Mouse (Mus musculus): ENCODE measurements around the gene Mmp8. TPM values are rescaled to one million over a fixed set of nuclear protein-coding genes. Genes with fewer than 3 reads are reported as not detected.
A peak's percentile ranks its signal among the peaks of the same experiment; 100 is the strongest.

Mmp8 gene
- polyA plus RNA-seq, 1 experiment from 2014 or later = 0.07 TPM

DNA sequence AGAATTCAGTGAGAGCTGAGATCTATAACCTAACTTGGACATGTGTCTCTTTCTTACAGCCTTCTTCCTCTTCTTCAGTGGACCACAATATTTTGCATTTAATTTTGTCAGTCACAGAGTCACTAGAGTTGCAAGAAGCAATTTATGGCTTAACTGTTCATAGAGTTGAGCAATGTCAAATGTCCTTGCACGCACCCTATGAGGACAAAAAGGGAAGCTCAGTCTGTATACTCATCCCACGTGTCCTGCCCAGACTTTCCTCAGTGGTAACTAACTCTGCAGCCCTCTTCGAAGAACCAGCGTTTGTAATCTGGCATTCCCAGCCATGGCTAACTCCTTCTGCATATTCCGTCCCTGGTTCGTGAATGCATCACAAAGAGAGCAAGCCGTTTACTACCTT, 9.1 kb downstream of the Mmp8 start:
- Histone ChIP-seq H3K4me1 (replicated peaks) (no peaks in the 10 kb centered on the region), H3K36me3 (no peaks in the 10 kb centered on the region), H3K9ac (replicated peaks) (no peak overlapping the region), H3K4me2 (replicated peaks) (no peak overlapping the region), H3K4me3 (replicated peaks) (no peak overlapping the region), H3K27ac (no peak overlapping the region), H3K27me3 (no peaks in the 10 kb centered on the region), H3K9me3 (no peaks in the 10 kb centered on the region)
- 68% methylated on average over 7 of the region's 7 CpGs for WGBS
- ATAC-seq = no peak

DNA sequence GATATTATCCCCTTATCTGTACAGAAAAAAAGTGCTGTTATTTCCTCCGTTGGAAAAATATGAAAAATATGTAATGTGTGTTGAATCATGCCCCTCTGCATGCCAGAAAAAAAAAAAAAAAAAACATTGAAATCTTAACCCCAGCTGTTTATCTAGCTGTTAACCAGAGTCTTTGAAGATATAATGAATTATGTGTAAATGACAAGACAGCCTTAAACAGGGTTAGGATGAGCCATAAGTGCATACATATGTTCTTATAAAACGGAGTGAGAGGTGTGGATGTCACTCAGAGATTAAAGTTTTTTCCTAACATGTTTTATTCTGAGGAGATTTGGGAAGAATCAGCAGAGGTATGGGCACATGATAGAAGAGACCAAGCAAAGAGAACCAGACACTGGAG, 9.7 kb downstream of the Mmp8 start:
- no peaks in the 10 kb centered on the region for H3K4me1 ChIP-seq (replicated peaks)
- no peak overlapping the region for H3K4me3 ChIP-seq (replicated peaks)
- no peaks in the 10 kb centered on the region for H3K9me3 ChIP-seq
- no peak overlapping the region for H3K4me2 ChIP-seq (replicated peaks)
- 82% methylated on average over 2 of the region's 2 CpGs for WGBS
- H3K27ac ChIP-seq = no peak overlapping the region
- no peaks in the 10 kb centered on the region for H3K27me3 ChIP-seq
- no peaks in the 10 kb centered on the region for H3K36me3 ChIP-seq
- no peak overlapping the region for H3K9ac ChIP-seq (replicated peaks)
- ATAC-seq = no peak

DNA sequence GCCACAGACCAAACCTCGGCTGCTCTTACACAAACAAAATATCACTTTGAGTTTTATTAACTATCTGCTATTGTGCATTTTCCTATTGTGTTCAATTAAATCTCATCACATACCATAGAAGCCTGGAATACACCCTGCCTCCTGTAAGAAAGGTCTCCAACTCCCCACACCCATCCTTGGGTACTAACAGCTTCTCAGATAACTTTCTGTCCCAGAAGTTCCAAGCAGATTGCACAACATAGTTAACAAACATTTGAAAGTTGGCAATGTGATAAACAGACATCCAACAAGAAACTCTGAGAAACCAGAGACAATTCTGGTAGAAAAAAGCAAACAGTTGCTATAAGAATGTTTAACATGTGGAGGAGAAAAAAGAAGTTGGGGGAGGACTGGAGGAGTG, 12.2 kb downstream of the Mmp8 start:
- no peak for ATAC-seq
- no peaks in the 10 kb centered on the region for H3K27me3 ChIP-seq
- 93% methylated on average over 1 of the region's 1 CpGs for WGBS

DNA sequence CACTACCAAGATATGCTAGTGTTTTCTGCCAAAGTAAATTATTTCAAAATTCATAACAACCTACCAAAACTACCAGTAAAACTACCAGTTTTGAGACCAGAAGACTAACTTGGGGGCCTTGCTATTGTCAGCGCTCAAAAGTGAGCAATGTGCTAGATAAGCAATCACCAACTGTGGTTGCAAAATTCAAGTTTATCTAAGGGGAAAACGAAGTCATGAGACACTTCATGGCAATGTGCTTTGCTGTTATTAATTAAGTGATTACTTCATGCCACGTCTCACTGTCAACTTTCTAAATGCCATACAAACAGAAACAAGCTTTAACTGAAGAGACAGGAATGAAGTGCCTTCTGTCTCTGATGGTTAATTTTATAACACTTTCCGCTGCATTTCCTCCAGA, 12.9 kb downstream of the Mmp8 start, which contains the start of gene Mmp27:
Gene Mmp27, plus strand, starts transcription at position 235 of the 400 bp plus-strand sequence.
- Histone ChIP-seq H3K9me3 (no peaks in the 10 kb centered on the region), H3K4me3 (replicated peaks) (no peak within 1 kb of the TSS), H3K4me2 (replicated peaks) (no peak within 1 kb of the TSS), H3K27me3 (no peaks in the 10 kb centered on the region), H3K4me1 (replicated peaks) (no peaks in the 10 kb centered on the region), H3K27ac (no peak within 1 kb of the TSS), H3K9ac (replicated peaks) (no peak within 1 kb of the TSS), H3K36me3 (no peaks in the 10 kb centered on the region)
- WGBS = 82% methylated on average over 4 of the region's 4 CpGs
- no peak for ATAC-seq

More for the DNA sequence above, 12.2 kb downstream of the Mmp8 start:
- Histone ChIP-seq H3K36me3 (no peaks in the 10 kb centered on the region), H3K9ac (replicated peaks) (no peak overlapping the region), H3K4me1 (replicated peaks) (no peaks in the 10 kb centered on the region), H3K4me3 (replicated peaks) (no peak overlapping the region), H3K9me3 (no peaks in the 10 kb centered on the region), H3K27ac (no peak overlapping the region), H3K4me2 (replicated peaks) (no peak overlapping the region)

DNA sequence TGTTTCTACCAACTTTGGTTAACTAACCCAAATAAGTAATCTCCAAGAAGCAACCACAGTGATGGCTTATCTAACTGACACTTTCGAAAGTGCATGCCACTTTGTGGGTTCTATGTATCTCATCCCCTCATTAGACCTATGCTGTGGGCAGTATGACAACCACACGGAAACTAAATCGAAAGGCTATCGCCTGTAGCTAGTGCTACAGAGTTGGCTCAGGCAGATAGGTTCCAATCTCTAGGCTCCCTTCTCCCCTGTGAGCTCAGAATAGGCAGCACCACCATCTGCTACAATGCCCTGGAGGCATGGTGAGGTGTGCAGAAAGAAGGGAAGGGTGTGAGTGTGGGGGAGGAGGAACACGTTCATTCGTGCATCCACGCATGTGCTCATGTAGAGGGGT, 13.9 kb downstream of the Mmp8 start:
- Histone ChIP-seq H3K27ac (no peak overlapping the region), H3K4me3 (replicated peaks) (no peak overlapping the region), H3K4me1 (replicated peaks) (no peaks in the 10 kb centered on the region), H3K27me3 (no peaks in the 10 kb centered on the region), H3K36me3 (no peaks in the 10 kb centered on the region), H3K9ac (replicated peaks) (no peak overlapping the region), H3K9me3 (no peaks in the 10 kb centered on the region), H3K4me2 (replicated peaks) (no peak overlapping the region)
- WGBS = 93% methylated on average over 7 of the region's 7 CpGs
- no peak for ATAC-seq

DNA sequence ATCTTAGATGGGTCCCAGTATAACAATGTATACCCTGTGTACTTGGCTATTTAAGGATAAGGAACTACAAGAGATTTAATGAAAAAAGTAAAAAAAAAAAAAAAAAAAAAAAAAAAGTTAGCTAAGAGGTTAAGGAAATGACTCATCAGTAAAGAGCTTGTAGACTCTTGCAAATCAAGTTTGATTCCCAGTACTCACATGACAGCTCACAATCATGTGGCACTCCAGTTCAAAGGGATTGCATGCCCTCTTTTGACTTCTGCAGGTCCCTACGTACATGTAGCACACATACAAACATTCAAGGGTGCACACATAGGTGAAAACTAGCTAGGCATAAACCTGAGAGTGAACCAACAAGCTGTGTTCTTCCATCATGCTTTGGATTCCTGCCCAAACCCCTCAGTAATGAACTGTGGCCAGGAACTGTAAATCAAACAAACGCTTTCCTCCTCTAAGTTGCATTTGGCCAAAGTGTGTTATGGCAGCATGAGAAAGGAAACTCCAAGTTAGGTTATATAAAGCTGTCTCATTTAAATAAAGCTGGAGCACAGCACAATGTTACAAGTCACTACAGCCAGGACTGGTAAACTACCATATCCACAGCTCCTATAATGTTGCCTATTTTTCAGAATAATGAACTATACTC, 14.5 kb downstream of the Mmp8 start:
- no peaks in the 10 kb centered on the region for H3K4me1 ChIP-seq (replicated peaks)
- H3K4me3 ChIP-seq (replicated peaks) = no peak overlapping the region
- 82% methylated on average over 2 of the region's 2 CpGs for WGBS
- H3K36me3 ChIP-seq = no peaks in the 10 kb centered on the region
- no peak for ATAC-seq
- H3K27me3 ChIP-seq = no peaks in the 10 kb centered on the region
- H3K9me3 ChIP-seq = no peaks in the 10 kb centered on the region
- H3K27ac ChIP-seq = no peak overlapping the region
- H3K9ac ChIP-seq (replicated peaks) = no peak overlapping the region
- no peak overlapping the region for H3K4me2 ChIP-seq (replicated peaks)

DNA sequence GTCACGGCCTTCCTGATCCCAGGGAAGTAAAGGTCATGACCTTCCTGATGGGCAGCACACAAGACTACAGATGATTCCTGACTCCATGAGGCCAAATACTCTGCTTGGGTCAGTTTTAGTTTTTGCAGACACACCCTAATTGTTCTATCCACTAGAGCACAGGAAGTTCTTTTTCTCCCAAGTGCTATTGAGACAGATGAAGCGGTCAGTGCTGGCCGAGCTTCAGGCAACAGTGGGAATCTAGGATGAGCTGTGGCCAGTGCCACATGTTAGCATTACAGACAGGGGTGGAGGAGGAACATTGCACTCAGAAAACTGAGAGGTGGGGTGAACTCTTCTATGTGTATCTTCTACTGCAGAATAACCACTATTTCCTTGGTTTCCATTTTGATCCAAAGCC, 17.3 kb downstream of the Mmp8 start:
- WGBS = 83% methylated on average over 3 of the region's 3 CpGs
- H3K36me3 ChIP-seq = no peaks in the 10 kb centered on the region
- no peak overlapping the region for H3K4me2 ChIP-seq (replicated peaks)
- H3K9ac ChIP-seq (replicated peaks) = no peak overlapping the region
- ATAC-seq = no peak
- no peaks in the 10 kb centered on the region for H3K4me1 ChIP-seq (replicated peaks)
- H3K27me3 ChIP-seq = no peaks in the 10 kb centered on the region
- H3K27ac ChIP-seq = no peak overlapping the region
- H3K9me3 ChIP-seq = no peaks in the 10 kb centered on the region
- no peak overlapping the region for H3K4me3 ChIP-seq (replicated peaks)

DNA sequence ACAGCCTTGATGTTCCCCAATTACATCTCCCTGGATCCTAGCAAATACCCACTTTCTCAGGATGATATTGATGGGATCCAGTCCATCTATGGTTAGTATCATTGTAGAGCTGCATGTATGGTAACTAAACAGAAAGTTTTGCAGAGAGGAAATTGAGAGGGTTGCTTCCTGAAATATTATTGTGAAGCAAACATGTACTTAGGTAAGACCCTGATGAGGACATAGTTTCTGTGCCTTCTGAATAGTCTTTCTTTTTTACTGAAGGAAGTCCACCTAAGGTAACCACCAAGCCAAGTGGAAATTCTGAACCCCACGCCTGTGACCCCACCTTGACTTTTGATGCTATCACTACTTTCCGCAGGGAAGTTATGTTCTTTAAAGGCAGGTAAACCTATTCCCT, 19.1 kb downstream of the Mmp8 start:
- Histone ChIP-seq H3K4me3 (replicated peaks) (no peak overlapping the region), H3K36me3 (no peaks in the 10 kb centered on the region), H3K27me3 (no peaks in the 10 kb centered on the region), H3K27ac (no peak overlapping the region), H3K9me3 (no peaks in the 10 kb centered on the region), H3K4me1 (replicated peaks) (no peaks in the 10 kb centered on the region), H3K4me2 (replicated peaks) (no peak overlapping the region), H3K9ac (replicated peaks) (no peak overlapping the region)
- 92% methylated on average over 2 of the region's 2 CpGs for WGBS
- ATAC-seq = no peak

DNA sequence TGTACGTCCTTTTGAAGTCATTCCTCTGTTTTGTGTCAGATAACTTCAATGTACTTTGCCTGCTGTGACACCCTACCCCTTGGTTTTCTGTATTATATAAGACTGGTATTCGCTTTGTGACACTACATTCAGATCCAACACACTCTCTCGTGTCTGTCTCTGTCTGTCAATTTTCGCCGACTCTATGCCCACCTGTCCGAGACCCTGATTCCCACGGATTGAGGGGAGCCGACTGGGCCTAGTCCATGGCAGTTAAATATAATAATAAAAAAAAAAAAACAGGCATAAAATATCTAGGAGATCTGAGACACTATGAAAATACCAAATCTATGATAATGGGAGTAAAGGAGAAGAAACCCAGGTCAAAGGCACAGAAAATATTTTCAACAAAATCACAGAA, 31.8 kb downstream of the Mmp8 start:
- no peaks in the 10 kb centered on the region for H3K4me1 ChIP-seq (replicated peaks)
- WGBS = 81% methylated on average over 8 of the region's 8 CpGs
- no peak overlapping the region for H3K4me3 ChIP-seq (replicated peaks)
- H3K27ac ChIP-seq = no peak overlapping the region
- no peaks in the 10 kb centered on the region for H3K9me3 ChIP-seq
- ATAC-seq = no peak
- no peak overlapping the region for H3K9ac ChIP-seq (replicated peaks)
- H3K36me3 ChIP-seq = no peaks in the 10 kb centered on the region
- H3K4me2 ChIP-seq (replicated peaks) = no peak overlapping the region
- H3K27me3 ChIP-seq = no peaks in the 10 kb centered on the region

DNA sequence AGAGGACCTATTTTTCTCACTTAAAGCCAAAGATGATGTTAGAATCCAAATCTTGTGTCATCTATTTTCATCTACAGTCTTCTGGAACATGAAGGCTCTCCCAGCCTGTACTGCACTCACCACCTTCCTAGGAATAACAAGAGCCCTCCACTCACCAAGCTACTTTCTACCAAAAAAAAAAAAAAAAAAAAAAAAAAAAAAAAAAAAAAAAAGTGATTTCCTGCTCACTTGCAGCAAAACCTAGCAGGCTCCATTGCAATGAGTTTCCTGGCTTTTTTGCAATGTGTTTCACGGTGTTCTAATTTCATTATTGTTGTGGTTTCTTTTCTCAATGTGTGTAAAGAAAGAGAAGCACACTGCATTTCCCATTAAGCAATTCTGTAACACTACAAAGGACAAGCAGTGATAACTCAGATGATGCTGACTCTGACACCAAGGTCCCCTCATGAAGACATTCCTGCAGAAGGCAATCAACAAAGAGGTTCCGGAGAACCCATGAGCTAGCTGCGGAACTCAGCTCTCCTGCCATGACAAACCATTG, 35.1 kb downstream of the Mmp8 start:
- no peaks in the 10 kb centered on the region for H3K36me3 ChIP-seq
- no peak for ATAC-seq
- H3K4me2 ChIP-seq (replicated peaks) = no peak overlapping the region
- no peaks in the 10 kb centered on the region for H3K4me1 ChIP-seq (replicated peaks)
- H3K27me3 ChIP-seq = no peaks in the 10 kb centered on the region
- 92% methylated on average over 3 of the region's 3 CpGs for WGBS
- no peak overlapping the region for H3K27ac ChIP-seq
- no peak overlapping the region for H3K4me3 ChIP-seq (replicated peaks)
- no peak overlapping the region for H3K9ac ChIP-seq (replicated peaks)
- no peaks in the 10 kb centered on the region for H3K9me3 ChIP-seq

DNA sequence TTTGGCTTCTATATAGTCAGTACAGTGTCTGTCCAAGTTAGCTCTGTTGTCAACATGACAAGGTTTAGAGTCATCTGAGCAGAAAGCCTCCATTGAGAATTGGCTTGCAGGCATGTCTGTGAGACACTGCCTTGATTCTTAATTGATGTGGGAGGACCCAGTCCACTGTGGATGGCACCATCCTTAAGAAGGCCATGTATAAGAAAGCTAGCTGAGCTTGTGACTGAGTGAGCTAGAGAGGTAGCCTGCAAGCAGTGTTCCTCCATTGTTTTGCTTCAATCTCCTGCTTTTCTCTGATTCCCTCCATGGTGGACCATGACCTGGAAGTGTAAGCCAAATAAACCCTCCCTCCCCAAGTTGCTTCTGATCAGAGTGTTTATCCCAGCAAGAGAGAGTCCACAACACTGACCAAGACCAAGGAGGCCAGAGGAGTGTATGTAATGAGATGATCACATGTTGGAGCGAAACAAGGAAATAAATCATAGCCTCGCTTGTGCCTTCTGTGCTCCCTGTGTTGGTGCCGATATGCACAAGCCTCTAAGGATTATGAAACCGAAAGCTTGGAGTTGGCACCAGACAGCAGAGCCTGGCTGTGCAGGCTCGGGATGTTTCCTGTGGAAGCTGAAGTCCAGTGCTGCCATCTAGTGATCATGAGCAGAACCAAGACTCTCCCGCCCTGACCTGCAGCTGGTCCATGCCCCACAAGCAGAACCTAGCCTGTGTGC, 36.7 kb downstream of the Mmp8 start:
- no peaks in the 10 kb centered on the region for H3K36me3 ChIP-seq
- ATAC-seq = peak; percentile 99
- WGBS = 15% methylated on average over 6 of the region's 6 CpGs

DNA sequence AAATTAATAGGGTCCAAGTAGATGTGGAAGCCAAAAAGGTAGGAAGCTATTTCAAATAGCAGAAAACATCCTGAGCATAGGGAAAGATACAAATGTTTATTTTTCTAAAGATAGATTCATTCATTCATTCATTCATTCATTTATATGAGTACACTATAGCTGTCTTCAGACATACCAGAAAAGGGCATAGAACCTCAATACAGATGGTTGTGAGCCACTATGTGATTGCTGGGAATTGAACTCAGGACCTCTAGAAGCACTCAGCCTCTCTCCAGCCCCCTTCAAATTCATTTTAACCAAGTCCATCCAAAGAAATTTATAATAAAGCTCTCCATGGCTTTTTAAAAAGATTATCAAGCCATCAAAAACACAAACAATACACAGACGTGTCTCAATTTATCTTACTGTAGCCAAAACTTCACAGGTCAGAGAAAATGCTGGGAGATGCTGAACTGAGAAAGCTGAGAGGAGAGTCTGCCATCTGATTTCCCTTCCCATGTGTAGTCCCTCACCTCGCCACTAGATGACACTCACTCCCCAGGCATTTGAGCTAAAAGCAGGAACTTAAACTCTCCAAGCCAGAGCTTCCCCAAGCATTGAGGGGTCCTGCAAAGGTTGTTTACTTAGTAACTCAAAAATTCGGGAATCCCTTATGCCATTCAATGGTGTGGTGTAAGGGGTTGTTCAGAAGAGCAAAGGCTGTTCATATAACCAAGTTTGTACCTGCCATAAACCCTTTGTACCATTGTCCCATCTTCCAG, 44.9 kb downstream of the Mmp8 start:
- Histone ChIP-seq H3K36me3 (no peaks in the 10 kb centered on the region), H3K9me3 (no peaks in the 10 kb centered on the region), H3K4me2 (replicated peaks) (no peak overlapping the region), H3K27ac (no peak overlapping the region), H3K27me3 (no peaks in the 10 kb centered on the region), H3K4me1 (replicated peaks) (no peaks in the 10 kb centered on the region), H3K9ac (replicated peaks) (no peak overlapping the region), H3K4me3 (replicated peaks) (no peak overlapping the region)
- WGBS = under 1% methylated on average over 3 of the region's 3 CpGs
- peak; percentile 58 for ATAC-seq

More for the DNA sequence above, 36.7 kb downstream of the Mmp8 start:
- no peak overlapping the region; the same call in 1 of the 2 replicates for H3K9ac ChIP-seq (replicated peaks)
- H3K27ac ChIP-seq = no peak overlapping the region
- no peaks in the 10 kb centered on the region for H3K9me3 ChIP-seq
- H3K4me3 ChIP-seq (replicated peaks) = peak overlapping the region; percentile 26
- peak overlapping the region; percentile 50 for H3K4me2 ChIP-seq (replicated peaks)
- H3K4me1 ChIP-seq (replicated peaks) = no peaks in the 10 kb centered on the region
- no peaks in the 10 kb centered on the region for H3K27me3 ChIP-seq
